Mouse (Mus musculus) olfactory bulb, adult 2 months (tissue): ENCODE results near the gene Gadd45a.

Experiments used
- CTCF ChIP-seq: fragments of 200-500 bp; IDR thresholded peaks from 2 replicates; pipeline ENCODE4 v1.5.1; 2012; ENCODE audit warnings: low read depth, mild to moderate bottlenecking, low read length, moderate library complexity; ENCODE audit not compliant: insufficient read depth
- POLR2A ChIP-seq: fragments of 200-500 bp; IDR thresholded peaks from 2 replicates; pipeline ENCODE4 v1.6.1; 2012; ENCODE audit warnings: mild to moderate bottlenecking, low read depth, low read length, moderate library complexity; ENCODE audit not compliant: insufficient read depth

DNA sequence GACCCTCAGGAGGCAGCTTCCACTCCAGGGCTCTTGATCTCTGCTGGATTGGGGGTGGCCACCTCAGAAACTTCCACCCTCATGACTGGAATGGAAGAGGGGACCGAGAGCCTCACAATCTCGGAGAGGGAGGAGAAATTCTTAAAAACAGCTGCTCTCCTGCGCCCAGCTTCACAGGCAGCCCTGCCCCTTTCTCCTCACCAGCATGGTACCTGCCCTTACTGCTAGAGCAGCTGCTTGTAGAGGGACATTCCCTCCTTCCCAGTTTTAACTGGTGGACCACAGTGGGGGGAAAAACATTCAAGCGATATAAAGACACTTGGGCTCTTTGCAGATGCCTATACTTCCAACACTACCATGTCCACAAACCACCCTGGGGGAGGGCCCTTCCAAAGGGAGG lies 18.9 kb downstream of the Gadd45a start:
- TF ChIP-seq CTCF (no peak), POLR2A (no peak)
